In the genomic region with DNA sequence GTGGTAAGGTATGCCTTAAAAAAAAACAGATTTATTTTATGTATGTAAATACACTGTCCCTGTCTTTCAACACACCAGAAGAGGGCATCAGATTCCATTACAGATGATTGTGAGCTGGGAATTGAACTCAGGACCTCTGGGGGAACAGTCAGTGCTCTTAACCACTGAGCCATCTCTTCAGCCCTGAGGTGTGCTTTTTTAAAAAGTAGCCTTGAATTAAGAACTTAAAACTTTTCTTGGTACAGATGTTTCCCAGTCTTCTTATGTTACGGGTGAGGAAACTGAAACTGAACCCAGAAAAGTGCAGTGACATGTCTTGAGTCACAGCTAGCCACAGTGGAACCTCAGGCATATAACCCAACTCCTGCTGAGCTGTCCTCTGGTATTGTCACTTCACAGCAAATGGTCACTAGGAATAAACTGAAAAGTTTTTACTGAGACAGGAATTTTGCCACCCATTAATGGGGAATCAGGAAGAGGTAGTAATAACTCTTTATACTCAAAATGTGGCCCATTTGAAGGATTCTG, we compare ENCODE assay signal across 9 mouse cellular contexts. TPM values are rescaled to one million over a fixed set of nuclear protein-coding genes. Genes with fewer than 3 reads are reported as not detected.
A peak's percentile ranks its signal among the peaks of the same experiment; 100 is the strongest.
DNase-seq lines count a peak whose midpoint lies in the region; ATAC-seq and TF ChIP-seq lines count a peak whose summit lies in the region.
"Had no signal": no experiment of that assay in that cellular context is flagged by ENCODE, and none has a peak within 500 bp of the region (broad histone marks: within the 10 kb centered on the region; RNA-seq: fewer than 3 reads in every experiment).

No protein-coding gene starts in this region.

- POLR2A ChIA-PET in Patski (lab: Charles Lee): no interaction called here

- peaks cover 24% of the 10 kb centered on the region; the same call in 1 of the 2 replicates for H3K36me3 ChIP-seq in hindbrain, postnatal 0 days (ENCODE audit: insufficient read depth, low read length)
- H3K36me3 ChIP-seq in hindbrain, embryonic 16.5 days (ENCODE audit: control insufficient read depth, insufficient read depth, low read length): peaks cover 12% of the 10 kb centered on the region
- peaks cover 51% of the 10 kb centered on the region for H3K36me3 ChIP-seq in liver, embryonic 13.5 days

- no peak for DNase-seq in hindbrain, postnatal 0 days (ENCODE audit: low spot score)
- DNase-seq in 416B (ENCODE audit: low read depth) (peak; percentile 62), Patski (ENCODE audit: low read depth, low spot score) (no peak)
- DNase-seq in liver, embryonic 13.5 days: no peak
- DNase-seq in urinary bladder, postnatal 14 days (ENCODE audit: low spot score): no peak
- DNase-seq in left cerebral cortex, postnatal 14 days (ENCODE audit: low spot score in 2 of 2): no peak
- no peak for DNase-seq in adrenal gland, adult (ENCODE audit: inconsistent age in 2 of 2, low spot score in 1 of 2)

- no peaks in the 10 kb centered on the region for H3K4me1 ChIP-seq in hindbrain, postnatal 0 days (ENCODE audit: insufficient read depth, low read length)
- H3K4me1 ChIP-seq in hindbrain, embryonic 16.5 days (ENCODE audit: control insufficient read depth, insufficient read depth, low read depth, low read length): no peaks in the 10 kb centered on the region
- H3K4me1 ChIP-seq in liver, embryonic 13.5 days (replicated peaks): peaks cover 24% of the 10 kb centered on the region
- H3K4me1 ChIP-seq: embryonic facial prominence, embryonic 15.5 days had no signal

- no peak overlapping the region for H3K4me2 ChIP-seq in hindbrain, postnatal 0 days (ENCODE audit: low read depth, low read length)
- H3K4me2 ChIP-seq in hindbrain, embryonic 16.5 days (ENCODE audit: low read length): no peak overlapping the region
- H3K4me2 ChIP-seq in liver, embryonic 13.5 days: peak overlapping the region; percentile 55
- H3K4me2 ChIP-seq: embryonic facial prominence, embryonic 15.5 days had no signal

- CTCF ChIA-PET in Patski (lab: Charles Lee): interaction anchor here (1.1 to 4.0 kb wide), 5 partner anchors 8 to 124 kb away, joined by 4 to 12 read pairs (median 10); no protein-coding TSS in a partner anchor

- intact Hi-C loops in left cerebral cortex, postnatal 14 days (cut with DNase I): no loop called here

- WGBS in hindbrain, postnatal 0 days: 97% methylated on average over 1 of the region's 1 CpGs
- 82% methylated on average over 1 of the region's 1 CpGs for WGBS in hindbrain, embryonic 16.5 days
- WGBS in liver, embryonic 13.5 days (ENCODE audit: insufficient replicate concordance): 86% methylated on average over 1 of the region's 1 CpGs

- no peak for ATAC-seq in hindbrain, postnatal 0 days
- ATAC-seq in hindbrain, embryonic 16.5 days: no peak
- ATAC-seq in Patski: no peak
- ATAC-seq in liver, embryonic 13.5 days (ENCODE audit: low read depth): no peak

- in situ Hi-C loops in Patski (cut with MboI; ENCODE audit: low pct_unique_long_range_greater_than_20kb): loop anchor here (5.0 to 10.0 kb wide), 2 partner anchors 125 to 258 kb away; no protein-coding TSS in a partner anchor

- no peak overlapping the region for H3K4me3 ChIP-seq in hindbrain, postnatal 0 days (ENCODE audit: low read length)
- H3K4me3 ChIP-seq in hindbrain, embryonic 16.5 days (ENCODE audit: low read length): no peak overlapping the region
- peak overlapping the region; percentile 29; the same call in 1 of the 2 replicates for H3K4me3 ChIP-seq in liver, embryonic 13.5 days (replicated peaks)
- H3K4me3 ChIP-seq: embryonic facial prominence, embryonic 15.5 days had no signal

- TF ChIP-seq CTCF in hindbrain, postnatal 0 days (IDR thresholded peaks at IDR 0.05; ENCODE audit: low read depth): 0 out of 2 replicates have a peak, but pooled peaks have one; percentile 6
- TF ChIP-seq CTCF in Patski (IDR thresholded peaks at IDR 0.05): peak; percentile 9

- no peak overlapping the region for H3K27ac ChIP-seq in hindbrain, postnatal 0 days
- no peak overlapping the region for H3K27ac ChIP-seq in hindbrain, embryonic 16.5 days (ENCODE audit: low read depth, low read length)
- peak overlapping the region; percentile 90 for H3K27ac ChIP-seq in liver, embryonic 13.5 days
- H3K27ac ChIP-seq: embryonic facial prominence, embryonic 15.5 days had no signal

- H3K9me3 ChIP-seq in hindbrain, postnatal 0 days (ENCODE audit: low read length): no peaks in the 10 kb centered on the region
- no peaks in the 10 kb centered on the region for H3K9me3 ChIP-seq in hindbrain, embryonic 16.5 days (ENCODE audit: control insufficient read depth, low read length)
- no peaks in the 10 kb centered on the region for H3K9me3 ChIP-seq in liver, embryonic 13.5 days (replicated peaks)
- H3K9me3 ChIP-seq: embryonic facial prominence, embryonic 15.5 days had no signal

- H3K27me3 ChIP-seq in hindbrain, postnatal 0 days (ENCODE audit: insufficient read depth, low read length): no peaks in the 10 kb centered on the region
- H3K27me3 ChIP-seq in hindbrain, embryonic 16.5 days (replicated peaks; ENCODE audit: control insufficient read depth, insufficient read depth, low read length): no peaks in the 10 kb centered on the region
- no peaks in the 10 kb centered on the region for H3K27me3 ChIP-seq in Patski
- H3K27me3 ChIP-seq in liver, embryonic 13.5 days: no peaks in the 10 kb centered on the region
- H3K27me3 ChIP-seq: embryonic facial prominence, embryonic 15.5 days had no signal

- H3K9ac ChIP-seq in hindbrain, postnatal 0 days (replicated peaks; ENCODE audit: low read length): no peak overlapping the region
- no peak overlapping the region for H3K9ac ChIP-seq in hindbrain, embryonic 16.5 days (ENCODE audit: low read depth, low read length)
- H3K9ac ChIP-seq in liver, embryonic 13.5 days: peak overlapping the region; percentile 67
- H3K9ac ChIP-seq: embryonic facial prominence, embryonic 15.5 days had no signal

RNA-seq across cellular contexts. Expression of a gene that starts 21.2 kb away (rescaled TPM):
- total RNA-seq in hindbrain, postnatal 0 days (2014; rRNA removed): 61.7 and 71.3 TPM in 2 replicates
- polyA plus RNA-seq in hindbrain, postnatal 0 days (2015; fragmentation: Nextera tagmentation; extraction: Ambion mirVana): 300 and 303 TPM in 2 replicates
- 123 and 163 TPM in 2 replicates for polyA plus RNA-seq in hindbrain, embryonic 16.5 days (2015; fragmentation: Nextera tagmentation; extraction: Ambion mirVana)
- 240 TPM for polyA plus RNA-seq in Patski (2021)
- polyA plus RNA-seq in liver, embryonic 13.5 days (2015; fragmentation: Nextera tagmentation; extraction: Ambion mirVana): 327 and 339 TPM in 2 replicates
- total RNA-seq in left cerebral cortex, postnatal 14 days (2021): 100 to 1,000 TPM; 182 to 190 TPM
